Comparison of ENCODE assay signal across 8 mouse cellular contexts in the genomic region with DNA sequence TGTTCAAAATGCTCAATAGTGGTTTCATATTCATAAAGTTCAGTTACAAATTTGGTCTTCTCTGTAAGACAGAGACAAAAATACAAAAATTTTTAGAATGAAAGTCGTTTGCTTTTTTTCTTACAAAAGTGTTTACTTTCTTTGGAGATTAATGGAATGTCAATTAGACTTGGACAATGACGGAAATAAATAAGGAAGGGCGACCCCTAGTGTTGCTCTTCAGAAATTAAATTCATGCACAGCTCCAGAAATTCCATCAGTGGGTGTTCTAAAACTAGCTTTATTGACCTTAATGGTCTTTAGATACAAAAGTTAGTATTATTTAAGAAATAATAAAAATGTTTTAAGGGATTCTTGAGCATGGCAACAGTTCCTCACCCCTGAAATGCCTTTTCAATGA.
A peak's percentile ranks its signal among the peaks of the same experiment; 100 is the strongest.
DNase-seq lines count a peak whose midpoint lies in the region; ATAC-seq lines count a peak whose summit lies in the region.

No protein-coding gene starts in this region.

- H3K4me2 ChIP-seq in midbrain, embryonic 14.5 days (ENCODE audit: low read length): no peak overlapping the region
- H3K4me2 ChIP-seq in midbrain, embryonic 15.5 days: no peak overlapping the region
- H3K4me2 ChIP-seq in hindbrain, embryonic 16.5 days (ENCODE audit: low read length): no peak overlapping the region

- no peak overlapping the region for H3K27ac ChIP-seq in midbrain, embryonic 14.5 days (replicated peaks; ENCODE audit: low read depth, low read length)
- no peak overlapping the region for H3K27ac ChIP-seq in midbrain, embryonic 15.5 days
- no peak overlapping the region for H3K27ac ChIP-seq in hindbrain, embryonic 16.5 days (ENCODE audit: low read depth, low read length)

- H3K9me3 ChIP-seq in midbrain, embryonic 14.5 days (ENCODE audit: control insufficient read depth, low read length): no peaks in the 10 kb centered on the region
- H3K9me3 ChIP-seq in midbrain, embryonic 15.5 days: no peaks in the 10 kb centered on the region
- H3K9me3 ChIP-seq in hindbrain, embryonic 16.5 days (ENCODE audit: control insufficient read depth, low read length): no peaks in the 10 kb centered on the region

- no peak overlapping the region for H3K9ac ChIP-seq in midbrain, embryonic 14.5 days (replicated peaks; ENCODE audit: low read length)
- no peak overlapping the region for H3K9ac ChIP-seq in midbrain, embryonic 15.5 days
- H3K9ac ChIP-seq in hindbrain, embryonic 16.5 days (ENCODE audit: low read depth, low read length): no peak overlapping the region

- DNase-seq in gastrocnemius, postnatal 10 days: peak; percentile 8
- no peak for DNase-seq in gastrocnemius, postnatal 25 days
- peak; percentile 76 for DNase-seq in midbrain, embryonic 14.5 days
- DNase-seq in c-Kit-positive CD71-negative TER-119-negative erythroid progenitor cells, embryonic 14.5 days (ENCODE audit: low read depth): peak; percentile 6
- peak; percentile 32 for DNase-seq in lung, postnatal 36 days
- DNase-seq in adrenal gland, adult 2 months: no peak

- H3K4me1 ChIP-seq in midbrain, embryonic 14.5 days (ENCODE audit: control insufficient read depth, insufficient read depth, low read length): no peaks in the 10 kb centered on the region
- no peaks in the 10 kb centered on the region for H3K4me1 ChIP-seq in midbrain, embryonic 15.5 days
- no peaks in the 10 kb centered on the region for H3K4me1 ChIP-seq in hindbrain, embryonic 16.5 days (ENCODE audit: control insufficient read depth, insufficient read depth, low read depth, low read length)

- WGBS in midbrain, embryonic 14.5 days: 5% methylated on average over 3 of the region's 3 CpGs
- 2% methylated on average over 3 of the region's 3 CpGs for WGBS in midbrain, embryonic 15.5 days
- WGBS in hindbrain, embryonic 16.5 days: 3% methylated on average over 3 of the region's 3 CpGs

- H3K27me3 ChIP-seq in midbrain, embryonic 14.5 days (ENCODE audit: control insufficient read depth, insufficient read depth, low read length): no peaks in the 10 kb centered on the region
- H3K27me3 ChIP-seq in midbrain, embryonic 15.5 days (replicated peaks): no peaks in the 10 kb centered on the region
- no peaks in the 10 kb centered on the region for H3K27me3 ChIP-seq in hindbrain, embryonic 16.5 days (replicated peaks; ENCODE audit: control insufficient read depth, insufficient read depth, low read length)

- no peak overlapping the region for H3K4me3 ChIP-seq in midbrain, embryonic 14.5 days (replicated peaks; ENCODE audit: low read depth, low read length)
- no peak overlapping the region for H3K4me3 ChIP-seq in midbrain, embryonic 15.5 days
- H3K4me3 ChIP-seq in hindbrain, embryonic 16.5 days (ENCODE audit: low read length): no peak overlapping the region

- no peak for ATAC-seq in midbrain, embryonic 14.5 days (ENCODE audit: low FRiP score, low TSS enrichment)
- ATAC-seq in midbrain, embryonic 15.5 days (replicated peaks): no peak
- no peak for ATAC-seq in hindbrain, embryonic 16.5 days

- H3K36me3 ChIP-seq in midbrain, embryonic 14.5 days (ENCODE audit: control insufficient read depth, insufficient read depth, low read length): no peaks in the 10 kb centered on the region
- H3K36me3 ChIP-seq in midbrain, embryonic 15.5 days (replicated peaks): no peaks in the 10 kb centered on the region
- H3K36me3 ChIP-seq in hindbrain, embryonic 16.5 days (ENCODE audit: control insufficient read depth, insufficient read depth, low read length): no peaks in the 10 kb centered on the region

Comparison
In these comparisons a context has a peak if more than half of its experiments do, and no peak if none do; other contexts are left out.
1. DNase-seq: peak in gastrocnemius, postnatal 10 days (single experiment), midbrain, embryonic 14.5 days (single experiment), c-Kit-positive CD71-negative TER-119-negative erythroid progenitor cells, embryonic 14.5 days (single experiment) and lung, postnatal 36 days (single experiment); none in gastrocnemius, postnatal 25 days (single experiment) and adrenal gland, adult 2 months (single experiment).